Mouse (Mus musculus): Measurements from ENCODE around the gene Cux2.

DNA sequence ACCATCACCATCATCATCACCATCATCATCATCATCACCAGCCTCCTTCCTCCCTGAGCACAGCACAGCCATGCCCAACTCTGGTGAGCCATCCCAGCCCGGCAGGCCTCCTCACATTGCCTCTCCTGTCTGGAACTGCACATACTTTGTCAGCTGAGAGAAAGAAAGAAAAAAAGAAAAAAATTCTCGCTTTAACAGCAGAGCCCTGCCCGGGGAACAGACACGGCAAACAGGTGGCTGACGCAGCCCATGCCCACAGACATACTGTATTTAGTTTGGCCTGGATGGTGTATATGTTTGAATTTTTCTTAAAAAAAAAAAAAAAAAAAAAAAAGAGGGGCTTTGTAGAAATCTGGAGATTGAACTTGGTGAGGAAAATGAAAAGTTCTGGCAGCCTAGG, 82.4 kb downstream of the Cux2 start:
- no peak for TF ChIP-seq CTCF (IDR thresholded peaks at IDR 0.05; ENCODE audit: low read depth, low read length)
- TF ChIP-seq TAL1 (conservative IDR thresholded peaks at IDR 0.05; ENCODE audit: low read depth, low read length): no peak

Data from G1E (cell line).